Comparison of ENCODE assay signal across 9 mouse cellular contexts in the genomic region with DNA sequence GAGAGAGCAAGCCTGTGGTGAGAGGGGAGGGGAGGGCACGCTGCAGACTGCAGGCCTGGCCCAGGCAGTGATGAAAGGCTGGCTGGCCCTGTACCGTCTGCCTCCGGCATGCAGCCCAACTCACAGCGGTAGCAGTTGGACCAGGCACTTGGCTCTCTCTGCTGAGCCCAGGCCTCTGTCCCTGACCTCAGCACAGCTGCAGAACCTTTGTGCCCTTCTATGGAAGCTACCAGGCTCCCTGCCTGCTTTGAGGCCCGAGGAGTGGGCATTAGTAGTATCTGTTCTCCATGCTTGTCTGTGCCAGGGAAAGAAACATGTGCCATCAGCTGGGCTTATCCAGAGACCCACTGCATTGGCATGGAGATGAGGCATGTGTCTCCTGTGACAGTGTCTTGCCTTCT.
A peak's percentile ranks its signal among the peaks of the same experiment; 100 is the strongest.
DNase-seq lines count a peak whose midpoint lies in the region; TF ChIP-seq lines count a peak whose summit lies in the region.
"Had no signal": no experiment of that assay in that cellular context is flagged by ENCODE, and none has a peak within 500 bp of the region (broad histone marks: within the 10 kb centered on the region; RNA-seq: fewer than 3 reads in every experiment).

No protein-coding gene starts in this region.

- DNase-seq in layer of hippocampus, adult 11-12 months (ENCODE audit: low spot score), result peak; percentile 63
- no peak for DNase-seq in layer of hippocampus, adult 9-10 months (ENCODE audit: low spot score)
- peak; percentile 97 to 98 for DNase-seq in cerebellum, postnatal 10 days
- DNase-seq in gastrocnemius, postnatal 14 days, result peak; percentile 80
- DNase-seq in layer of hippocampus, adult 2 months (ENCODE audit: low spot score in 2 of 2), result peak; percentile 47 to 50
- no peak for DNase-seq in spleen, adult 18-20 months
- DNase-seq in thymus, postnatal 14 days, result no peak

- no peaks in the 10 kb centered on the region for H3K36me3 ChIP-seq in myocyte (ENCODE audit: control insufficient read depth, insufficient read depth)
- H3K36me3 ChIP-seq: liver, embryonic 15.5 days had no signal

- H3K4me2 ChIP-seq in myocyte (ENCODE audit: low read depth), result no peak overlapping the region
- H3K4me2 ChIP-seq: liver, embryonic 15.5 days had no signal

- intact Hi-C loops in gastrocnemius, postnatal 14 days (cut with DNase I; ENCODE audit: low total_unique reads), result no loop called here

- no peak for TF ChIP-seq POLR2A in myocyte (IDR thresholded peaks at IDR 0.05; ENCODE audit: insufficient read length, low read depth)

- peaks cover 33% of the 10 kb centered on the region for H3K27me3 ChIP-seq in myocyte (ENCODE audit: control insufficient read depth, insufficient read depth, insufficient read length)
- H3K27me3 ChIP-seq: liver, embryonic 15.5 days had no signal

- no peak overlapping the region for H3K4me3 ChIP-seq in layer of hippocampus, adult 2 months
- H3K4me3 ChIP-seq in myocyte, result no peak overlapping the region
- H3K4me3 ChIP-seq: liver, embryonic 15.5 days had no signal

- H3K27ac ChIP-seq in layer of hippocampus, adult 2 months, result peak overlapping the region; percentile 43
- H3K27ac ChIP-seq: liver, embryonic 15.5 days had no signal

- H3ac ChIP-seq in myocyte (ENCODE audit: control insufficient read depth, insufficient read length), result no peak overlapping the region

- no peak for TF ChIP-seq CTCF in layer of hippocampus, adult 2 months (conservative IDR thresholded peaks at IDR 0.05)

- no peaks in the 10 kb centered on the region for H3K79me2 ChIP-seq in myocyte (ENCODE audit: control insufficient read depth, insufficient read depth)

TF ChIP-seq in myocyte, 11 proteins besides CTCF, POLR2A, EP300 and RAD21:
- TF ChIP-seq MYOG (IDR thresholded peaks at IDR 0.05; ENCODE audit: control insufficient read depth in 1 of 3, insufficient read depth in 1 of 3, insufficient read length in 2 of 3, low read depth in 2 of 3) (peak in 2 of 3 experiments; percentile 9 to 23), MYOD1 (IDR thresholded peaks at IDR 0.05; ENCODE audit: control insufficient read depth in 1 of 3, insufficient read length in 2 of 3, low read depth in 2 of 3) (peak in 1 of 3 experiments; percentile 15), CEBPB (IDR thresholded peaks at IDR 0.05; ENCODE audit: insufficient read depth, poor library complexity, severe bottlenecking) (no peak), MAX (IDR thresholded peaks at IDR 0.05; ENCODE audit: low read depth) (no peak)

Comparison
In these comparisons a context has a peak if more than half of its experiments do, and no peak if none do; other contexts are left out.
1. DNase-seq: peak in layer of hippocampus, adult 11-12 months (single experiment), cerebellum, postnatal 10 days (2 of 2), gastrocnemius, postnatal 14 days (single experiment) and layer of hippocampus, adult 2 months (2 of 2); none in layer of hippocampus, adult 9-10 months (single experiment), spleen, adult 18-20 months (0 of 2) and thymus, postnatal 14 days (single experiment).